Mouse (Mus musculus): ENCODE data around the gene Timm22.

GRCm38 (mm10) chr11:76419179-76419578 lies 12.4 kb downstream of the Timm22 start:
- TF ChIP-seq CTCF (IDR thresholded peaks at IDR 0.05; ENCODE audit: extremely low read depth, insufficient read depth, low read length): no peak
- TF ChIP-seq POLR2A (IDR thresholded peaks at IDR 0.05; ENCODE audit: extremely low read depth, insufficient read depth, low read length): no peak
